Mouse (Mus musculus): ENCODE results near the gene Gm9573. TPM values are rescaled to one million over a fixed set of nuclear protein-coding genes. Genes with fewer than 3 reads are reported as not detected.
A peak's percentile ranks its signal among the peaks of the same experiment; 100 is the strongest.

Gene Gm9573
- not detected in 2 replicates for polyA plus RNA-seq (2012; rRNA removed)

- no peak for DNase-seq (ENCODE audit: low read depth in 1 of 2, low spot score in 2 of 2)
- WGBS: 79% methylated on average over 7 of the region's 7 CpGs
- Histone ChIP-seq H3K27me3 (ENCODE audit: control insufficient read depth, insufficient read depth, low read length) (no peaks in the 10 kb centered on the region), H3K27ac (ENCODE audit: insufficient read depth, low read length) (no peak within 1 kb of the TSS), H3K4me1 (ENCODE audit: control insufficient read depth, insufficient read depth, insufficient read length) (no peaks in the 10 kb centered on the region), H3K36me3 (ENCODE audit: control insufficient read depth, insufficient read depth, low read length) (no peaks in the 10 kb centered on the region), H3K4me3 (ENCODE audit: extremely low read depth, insufficient read depth, insufficient read length) (no peak within 1 kb of the TSS)
- TF ChIP-seq POLR2A (IDR thresholded peaks at IDR 0.05; ENCODE audit: low read depth, low read length): no peak
- no peak for TF ChIP-seq CTCF (IDR thresholded peaks at IDR 0.05; ENCODE audit: extremely low read depth, insufficient read depth, insufficient read length, insufficient replicate concordance)
These were observed at the start of gene Gm9573 for GRCm38 (mm10) chr17:35626537-35626936. Gene Gm9573 (minus strand): TSS chr17:35626637.

GRCm38 (mm10) chr17:35673416-35674035 is 47.1 kb upstream of the Gm9573 start, which contains the start of gene Gtf2h4:
Gene Gtf2h4 (minus strand): TSS chr17:35673739.
- Histone ChIP-seq H3K4me3 (ENCODE audit: extremely low read depth, insufficient read depth, insufficient read length) (peak within 1 kb of the TSS; percentile 77), H3K27me3 (ENCODE audit: control insufficient read depth, insufficient read depth, low read length) (no peaks in the 10 kb centered on the region), H3K27ac (ENCODE audit: insufficient read depth, low read length) (0 out of 2 replicates have a peak within 1 kb of the TSS, but pooled peaks have one; percentile 26), H3K36me3 (ENCODE audit: control insufficient read depth, insufficient read depth, low read length) (no peaks in the 10 kb centered on the region), H3K4me1 (ENCODE audit: control insufficient read depth, insufficient read depth, insufficient read length) (peaks cover 5% of the 10 kb centered on the region; the same call in 1 of the 2 replicates)
- TF ChIP-seq CTCF (IDR thresholded peaks at IDR 0.05; ENCODE audit: extremely low read depth, insufficient read depth, insufficient read length, insufficient replicate concordance) (no peak), POLR2A (IDR thresholded peaks at IDR 0.05; ENCODE audit: low read depth, low read length) (no peak)
- DNase-seq (ENCODE audit: low read depth in 1 of 2, low spot score in 2 of 2): peak; percentile 84 to 93
- 2% methylated on average over 23 of the region's 23 CpGs for WGBS

DNA sequence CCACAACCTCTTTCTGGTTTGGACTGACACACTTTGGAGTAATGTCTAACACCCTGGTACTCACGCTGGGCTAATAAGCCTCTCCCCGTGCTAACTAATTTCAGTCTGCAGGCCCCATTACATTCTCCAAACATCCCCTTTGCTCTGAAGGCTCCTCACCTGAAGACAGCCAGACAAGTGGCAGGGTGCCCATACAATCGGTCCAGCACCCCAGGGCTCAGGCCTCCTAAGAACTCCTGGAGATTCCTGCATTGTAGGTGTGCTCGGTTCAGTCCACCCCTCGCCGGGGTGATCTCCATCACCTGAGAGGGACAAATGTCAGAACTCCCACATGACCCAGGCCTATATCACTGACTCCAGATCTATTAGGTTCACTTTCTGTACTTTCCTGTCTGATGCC is 46.1 kb upstream of the Gm9573 start:
- no peak overlapping the region for H3K27ac ChIP-seq (ENCODE audit: insufficient read depth, low read length)
- TF ChIP-seq CTCF (IDR thresholded peaks at IDR 0.05; ENCODE audit: extremely low read depth, insufficient read depth, insufficient read length, insufficient replicate concordance) (no peak), POLR2A (IDR thresholded peaks at IDR 0.05; ENCODE audit: low read depth, low read length) (no peak)
- DNase-seq (ENCODE audit: low read depth in 1 of 2, low spot score in 2 of 2): no peak
- WGBS: 92% methylated on average over 6 of the region's 6 CpGs
- no peak overlapping the region for H3K4me3 ChIP-seq (ENCODE audit: extremely low read depth, insufficient read depth, insufficient read length)
- no peaks in the 10 kb centered on the region for H3K27me3 ChIP-seq (ENCODE audit: control insufficient read depth, insufficient read depth, low read length)
- H3K36me3 ChIP-seq (ENCODE audit: control insufficient read depth, insufficient read depth, low read length): no peaks in the 10 kb centered on the region
- peaks cover 5% of the 10 kb centered on the region; the same call in 1 of the 2 replicates for H3K4me1 ChIP-seq (ENCODE audit: control insufficient read depth, insufficient read depth, insufficient read length)

DNA sequence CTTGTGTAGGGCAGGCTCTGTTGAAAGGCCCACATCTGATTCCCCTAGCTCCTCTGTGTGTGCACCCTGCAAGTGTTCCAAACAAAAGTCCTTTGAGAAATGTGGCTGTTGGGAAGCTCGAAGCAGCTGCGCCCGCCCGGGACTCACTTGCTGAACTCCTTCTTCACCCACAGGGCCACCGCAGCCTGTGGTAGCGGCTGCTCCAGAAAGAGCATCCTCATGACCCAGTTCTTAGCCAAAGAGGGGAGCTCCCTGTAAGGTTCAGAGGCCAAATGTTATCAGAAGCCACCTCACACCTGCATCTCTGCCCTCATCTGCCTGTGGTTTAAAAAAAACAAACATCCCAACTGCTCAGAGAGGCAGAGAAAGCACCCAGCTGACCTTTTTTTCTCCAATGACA is 45.4 kb upstream of the Gm9573 start:
- no peak for TF ChIP-seq POLR2A (IDR thresholded peaks at IDR 0.05; ENCODE audit: low read depth, low read length)
- TF ChIP-seq CTCF (IDR thresholded peaks at IDR 0.05; ENCODE audit: extremely low read depth, insufficient read depth, insufficient read length, insufficient replicate concordance): no peak
- Histone ChIP-seq H3K4me1 (ENCODE audit: control insufficient read depth, insufficient read depth, insufficient read length) (peaks cover 5% of the 10 kb centered on the region; the same call in 1 of the 2 replicates), H3K27ac (ENCODE audit: insufficient read depth, low read length) (no peak overlapping the region), H3K27me3 (ENCODE audit: control insufficient read depth, insufficient read depth, low read length) (no peaks in the 10 kb centered on the region), H3K4me3 (ENCODE audit: extremely low read depth, insufficient read depth, insufficient read length) (no peak overlapping the region), H3K36me3 (ENCODE audit: control insufficient read depth, insufficient read depth, low read length) (no peaks in the 10 kb centered on the region)
- WGBS: 95% methylated on average over 6 of the region's 6 CpGs
- DNase-seq (ENCODE audit: low read depth in 1 of 2, low spot score in 2 of 2): no peak

GRCm38 (mm10) chr17:35669731-35670130 is 43.3 kb upstream of the Gm9573 start:
- no peak for DNase-seq (ENCODE audit: low read depth in 1 of 2, low spot score in 2 of 2)
- Histone ChIP-seq H3K27me3 (ENCODE audit: control insufficient read depth, insufficient read depth, low read length) (no peaks in the 10 kb centered on the region), H3K27ac (ENCODE audit: insufficient read depth, low read length) (no peak overlapping the region), H3K4me1 (ENCODE audit: control insufficient read depth, insufficient read depth, insufficient read length) (peaks cover 7% of the 10 kb centered on the region; the same call in 1 of the 2 replicates), H3K4me3 (ENCODE audit: extremely low read depth, insufficient read depth, insufficient read length) (no peak overlapping the region), H3K36me3 (ENCODE audit: control insufficient read depth, insufficient read depth, low read length) (no peaks in the 10 kb centered on the region)
- WGBS: 96% methylated on average over 9 of the region's 9 CpGs
- TF ChIP-seq CTCF (IDR thresholded peaks at IDR 0.05; ENCODE audit: extremely low read depth, insufficient read depth, insufficient read length, insufficient replicate concordance): no peak
- TF ChIP-seq POLR2A (IDR thresholded peaks at IDR 0.05; ENCODE audit: low read depth, low read length): no peak

DNA sequence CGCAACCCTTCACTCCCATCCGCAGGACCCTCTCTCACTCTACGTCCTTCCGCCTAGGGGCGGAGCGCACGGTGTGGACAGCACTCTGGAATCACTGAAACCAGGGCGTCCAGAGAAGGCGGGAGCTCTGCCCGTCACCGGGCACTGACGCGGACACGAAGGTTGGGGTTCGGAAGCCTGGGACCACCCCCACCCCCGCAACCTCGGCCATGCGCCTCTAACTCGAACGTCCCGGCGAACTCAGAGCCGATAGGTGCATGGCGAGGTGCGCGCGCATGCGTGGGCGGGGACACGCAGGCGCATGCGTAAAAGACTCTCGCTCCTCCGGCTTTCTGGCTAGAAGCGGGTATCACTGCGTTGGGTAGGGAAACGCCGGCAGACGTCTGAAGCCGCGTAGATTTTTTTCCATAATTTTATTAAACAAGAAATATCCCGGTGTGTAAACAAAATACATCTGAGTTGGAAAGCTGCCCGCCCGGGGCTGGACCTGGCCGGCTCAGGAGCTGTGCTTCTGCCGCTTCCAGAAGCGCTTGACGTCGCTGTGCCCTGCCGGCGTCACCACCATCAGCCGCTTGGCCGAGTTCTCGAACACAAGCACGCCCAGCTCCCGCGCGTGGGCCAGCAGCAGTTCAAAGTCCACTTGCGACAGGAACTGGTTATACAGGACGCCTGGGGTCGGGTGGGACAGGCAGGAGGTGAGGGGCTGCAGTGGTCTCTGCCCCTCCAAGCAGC is 41.1 kb upstream of the Gm9573 start, which contains the start of gene Vars2:
Gene Vars2, minus strand, starts transcription at position 259 of the 732 bp plus-strand sequence.
- TF ChIP-seq CTCF (IDR thresholded peaks at IDR 0.05; ENCODE audit: extremely low read depth, insufficient read depth, insufficient read length, insufficient replicate concordance) (no peak), POLR2A (IDR thresholded peaks at IDR 0.05; ENCODE audit: low read depth, low read length) (peak; percentile 57)

More for the DNA sequence above, 41.1 kb upstream of the Gm9573 start, which contains the start of gene Vars2:
- Histone ChIP-seq H3K27ac (ENCODE audit: insufficient read depth, low read length) (peak within 1 kb of the TSS; percentile 71), H3K4me1 (ENCODE audit: control insufficient read depth, insufficient read depth, insufficient read length) (0 out of 2 replicates have a peak, but pooled peaks cover 2% of the 10 kb centered on the region), H3K4me3 (ENCODE audit: extremely low read depth, insufficient read depth, insufficient read length) (peak within 1 kb of the TSS; percentile 74), H3K27me3 (ENCODE audit: control insufficient read depth, insufficient read depth, low read length) (no peaks in the 10 kb centered on the region), H3K36me3 (ENCODE audit: control insufficient read depth, insufficient read depth, low read length) (peaks cover 6% of the 10 kb centered on the region)
- under 1% methylated on average over 61 of the region's 61 CpGs for WGBS
- DNase-seq (ENCODE audit: low read depth in 1 of 2, low spot score in 2 of 2): peak; percentile 86 to 94

All from spleen, adult 2 months (tissue).